In the genomic region with DNA sequence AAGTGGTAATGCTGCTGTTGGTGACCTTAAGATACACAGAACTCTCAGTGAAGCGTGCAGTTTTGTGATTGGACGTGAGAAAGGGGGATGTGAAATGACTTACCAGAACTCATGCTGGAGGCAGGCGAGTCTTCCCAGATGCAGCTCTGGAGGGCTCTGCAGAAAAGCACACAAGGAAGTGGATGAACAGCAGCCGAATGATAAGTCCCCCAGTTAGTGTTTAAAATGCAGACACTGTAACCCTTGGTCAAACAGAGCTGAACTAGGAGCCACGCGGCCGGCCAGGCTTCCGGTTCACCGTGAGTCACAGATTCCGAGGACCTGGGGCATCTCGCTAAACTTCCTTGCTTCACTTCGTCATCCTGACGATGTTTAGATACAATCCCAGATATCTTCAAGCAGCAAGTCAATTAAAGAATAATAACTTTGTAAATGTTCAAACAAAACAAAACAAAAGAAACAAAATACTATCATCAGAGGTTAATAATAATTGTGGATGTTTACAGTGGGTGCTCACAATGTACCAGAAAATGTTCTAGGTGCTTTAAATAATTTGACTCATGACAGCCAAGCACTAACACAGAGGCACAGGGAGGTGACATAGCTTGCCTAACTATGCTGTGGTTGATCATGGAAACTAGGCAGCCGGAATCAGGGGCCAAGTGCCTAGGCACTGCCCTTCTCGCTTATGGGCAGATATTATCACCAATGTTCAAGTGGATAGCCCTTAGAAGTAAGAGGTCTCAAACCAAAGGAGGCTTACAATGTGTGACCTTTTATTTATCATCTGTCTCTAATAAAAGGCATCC, we compare ENCODE assay signal across 9 mouse cellular contexts.
DNase-seq lines count a peak whose midpoint lies in the region; ATAC-seq and TF ChIP-seq lines count a peak whose summit lies in the region.
"Had no signal": no experiment of that assay in that cellular context is flagged by ENCODE, and none has a peak within 500 bp of the region (broad histone marks: within the 10 kb centered on the region; RNA-seq: fewer than 3 reads in every experiment).

No protein-coding gene starts in this region.

- no peak overlapping the region for H3K4me2 ChIP-seq in heart, embryonic 11.5 days

- no peak for ATAC-seq in heart, embryonic 11.5 days (replicated peaks; ENCODE audit: insufficient number of reproducible peaks, low FRiP score, low TSS enrichment)
- peak; percentile 4; the same call in 1 of the 2 replicates for ATAC-seq in granulocyte monocyte progenitor cell, adult 5-6 weeks (replicated peaks; ENCODE audit: poor library complexity, severe bottlenecking)

- no peak overlapping the region for H3K9ac ChIP-seq in heart, embryonic 11.5 days (ENCODE audit: low read depth, low read length)

- TF ChIP-seq CTCF in small intestine, adult 2 months (IDR thresholded peaks at IDR 0.05; ENCODE audit: extremely low read depth, insufficient read length, insufficient replicate concordance, low read depth, low read length): no peak

- H3K4me3 ChIP-seq in heart, embryonic 11.5 days (ENCODE audit: low read depth, low read length): no peak overlapping the region
- no peak overlapping the region for H3K4me3 ChIP-seq in small intestine, adult 2 months (ENCODE audit: low read depth, low read length)
- H3K4me3 ChIP-seq in embryonic facial prominence, embryonic 10.5 days: no peak overlapping the region

- intact Hi-C loops in heart, postnatal 36 days (cut with DNase I): no loop called here

- no peak for TF ChIP-seq POLR2A in small intestine, adult 2 months (IDR thresholded peaks at IDR 0.05; ENCODE audit: low read depth, low read length)

- H3K36me3 ChIP-seq in heart, embryonic 11.5 days (ENCODE audit: control insufficient read depth, insufficient read depth, low read length): 0 out of 2 replicates have a peak, but pooled peaks cover 2% of the 10 kb centered on the region
- peaks cover 4% of the 10 kb centered on the region; the same call in 1 of the 2 replicates for H3K36me3 ChIP-seq in small intestine, adult 2 months (ENCODE audit: control insufficient read depth, insufficient read depth, low read length)
- H3K36me3 ChIP-seq in embryonic facial prominence, embryonic 10.5 days (replicated peaks): no peaks in the 10 kb centered on the region

- H3K4me1 ChIP-seq in heart, embryonic 11.5 days (ENCODE audit: control insufficient read depth, insufficient read depth, low read length): peaks cover 37% of the 10 kb centered on the region
- peaks cover 5% of the 10 kb centered on the region; the same call in 1 of the 2 replicates for H3K4me1 ChIP-seq in small intestine, adult 2 months (ENCODE audit: control insufficient read depth, insufficient read depth, insufficient read length, low read length)
- H3K4me1 ChIP-seq in embryonic facial prominence, embryonic 10.5 days: peaks cover 20% of the 10 kb centered on the region

- peak overlapping the region; percentile 46; the same call in 1 of the 2 replicates for H3K27ac ChIP-seq in heart, embryonic 11.5 days (ENCODE audit: low read depth, low read length)
- 0 out of 2 replicates have a peak overlapping the region, but pooled peaks have one; percentile 41 for H3K27ac ChIP-seq in small intestine, adult 2 months (ENCODE audit: insufficient read depth, low read depth, low read length)
- H3K27ac ChIP-seq in embryonic facial prominence, embryonic 10.5 days (replicated peaks): no peak overlapping the region

- H3K9me3 ChIP-seq in heart, embryonic 11.5 days (replicated peaks; ENCODE audit: control insufficient read depth, low read length): no peaks in the 10 kb centered on the region
- no peaks in the 10 kb centered on the region for H3K9me3 ChIP-seq in embryonic facial prominence, embryonic 10.5 days

- no peak for DNase-seq in heart, postnatal 36 days
- DNase-seq in kidney, postnatal 14 days: peak; percentile 62
- DNase-seq in cerebellum, adult 9-11 months: no peak
- no peak for DNase-seq in embryonic facial prominence, embryonic 10.5 days (ENCODE audit: low spot score)
- no peak for DNase-seq in cerebellum, adult 18-20 months
- DNase-seq: adrenal gland, postnatal 25 days had no signal

- H3K27me3 ChIP-seq in heart, embryonic 11.5 days (ENCODE audit: control insufficient read depth, insufficient read depth, low read length): no peaks in the 10 kb centered on the region
- no peaks in the 10 kb centered on the region for H3K27me3 ChIP-seq in small intestine, adult 2 months (ENCODE audit: control insufficient read depth, insufficient read depth, low read length)
- H3K27me3 ChIP-seq in embryonic facial prominence, embryonic 10.5 days (replicated peaks; ENCODE audit: low read depth, poor library complexity, severe bottlenecking): no peaks in the 10 kb centered on the region

- WGBS in heart, embryonic 11.5 days (ENCODE audit: insufficient replicate concordance): 44% methylated on average over 15 of the region's 15 CpGs
- WGBS in small intestine, adult 2 months: 37% methylated on average over 15 of the region's 15 CpGs
- WGBS in embryonic facial prominence, embryonic 10.5 days: 86% methylated on average over 15 of the region's 15 CpGs
